Mouse (Mus musculus) CH12.LX (cell line): ENCODE results near the gene Mapk6.

Experiments
- BHLHE40 ChIP-seq: IDR thresholded peaks from 2 replicates; pipeline ENCODE4 v1.6.1; 2011; ENCODE audit warnings: mild to moderate bottlenecking, low read depth, low read length, improper control_type of control experiment
- CTCF ChIP-seq, 2 experiments: IDR thresholded peaks in 1 of 2; conservative IDR thresholded peaks in 1 of 2; 2 replicates each; pipeline ENCODE4 v1.5.1; 2011 to 2012; ENCODE audit warnings: low read depth in 2 of 2, low read length in 2 of 2, improper control_type of control experiment in 1 of 2, inconsistent platforms in 1 of 2, mild to moderate bottlenecking in 1 of 2, moderate library complexity in 1 of 2
- ELF1 ChIP-seq: IDR thresholded peaks from 2 replicates; pipeline ENCODE4 v1.6.1; 2014; ENCODE audit warnings: low read depth, mild to moderate bottlenecking, inconsistent platforms, low read length, improper control_type of control experiment
- HCFC1 ChIP-seq: IDR thresholded peaks from 2 replicates; pipeline ENCODE4 v1.6.1; 2012; ENCODE audit warnings: low read depth, mild to moderate bottlenecking, inconsistent platforms, low read length, improper control_type of control experiment
- JUN ChIP-seq: IDR thresholded peaks from 2 replicates; pipeline ENCODE4 v1.6.1; 2011; ENCODE audit warnings: low read depth, mild to moderate bottlenecking, low read length, improper control_type of control experiment, moderate library complexity; ENCODE audit not compliant: insufficient read depth
- MAFK ChIP-seq: IDR thresholded peaks from 2 replicates; pipeline ENCODE4 v1.6.1; 2011; ENCODE audit warnings: low read length, improper control_type of control experiment; ENCODE audit not compliant: insufficient replicate concordance
- POLR2A ChIP-seq: IDR thresholded peaks from 2 replicates; pipeline ENCODE4 v1.6.1; 2011; ENCODE audit warnings: low read depth, mild to moderate bottlenecking, improper control_type of control experiment, low read length
- POLR2AphosphoS2 ChIP-seq: IDR thresholded peaks from 2 replicates; pipeline ENCODE4 v1.6.1; 2011; ENCODE audit warnings: low read depth, low read length, improper control_type of control experiment
- ZKSCAN1 ChIP-seq: IDR thresholded peaks from 2 replicates; pipeline ENCODE4 v1.6.1; 2012; ENCODE audit warnings: low read depth, inconsistent platforms, low read length, improper control_type of control experiment, borderline replicate concordance

- TF ChIP-seq BHLHE40 (no peak), HCFC1 (no peak), POLR2A (no peak), ELF1 (no peak), JUN (no peak), ZKSCAN1 (no peak), CTCF (conservative IDR thresholded peaks at IDR 0.05 in 1 of 2, IDR thresholded peaks at IDR 0.05 in 1 of 2; ENCODE audit: low read depth in 2 of 2, low read length in 2 of 2) (no peak), MAFK (no peak), POLR2AphosphoS2 (no peak)
Measured at GRCm38 (mm10) chr9:75378774-75379173, 31.0 kb downstream of the Mapk6 start.
